Mouse (Mus musculus) gastrocnemius, adult 8-10 months (tissue): ENCODE measurements around the gene Olfr1290. TPM values are rescaled to one million over a fixed set of nuclear protein-coding genes. Genes with fewer than 3 reads are reported as not detected.

ENCODE experiments used
- DNase-seq, 2 experiments: peaks; one replicate each; pipeline ENCODE4 v3.0.0; 2022; ENCODE audit warnings: low spot score in 2 of 2
- total RNA-seq, 4 experiments: library from RNA; stranded (reverse); gene quantifications; 2 replicates each; pipeline ENCODE4 v1.2.4; 2022

Gene Olfr1290
- not detected for total RNA-seq

DNA sequence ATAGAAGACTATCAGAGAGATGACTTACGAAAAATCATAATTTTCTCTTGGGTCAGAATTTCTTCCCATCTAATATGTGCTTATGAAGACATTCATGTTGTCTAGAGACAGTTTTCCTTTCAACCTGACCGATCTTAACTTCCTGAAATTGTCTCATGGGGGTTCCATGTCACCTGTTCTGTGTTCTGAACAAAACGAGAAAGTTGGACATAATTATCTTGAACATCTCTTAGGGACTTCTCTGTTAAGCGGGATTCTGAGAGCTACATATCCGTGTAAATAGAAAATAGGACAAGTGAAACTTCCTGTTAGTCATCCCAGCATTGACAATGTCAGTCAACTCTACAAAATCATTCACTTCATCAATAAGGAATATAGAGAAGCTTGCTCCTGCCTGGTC is at the start of gene Olfr1290:
Gene Olfr1290, minus strand, starts transcription at position 101 of the 400 bp plus-strand sequence.
- no peak for DNase-seq

- no peak for DNase-seq
Measured at GRCm38 (mm10) chr2:111540191-111540590, 46.6 kb upstream of the Olfr1290 start, which contains the start of gene Olfr1294. TSS of gene Olfr1294 (minus strand) at chr2:111540291.

GRCm38 (mm10) chr2:111524903-111525302 is 31.3 kb upstream of the Olfr1290 start, which contains the start of gene Olfr1293-ps:
TSS of gene Olfr1293-ps (plus strand) at chr2:111525203.
- DNase-seq, result no peak

GRCm38 (mm10) chr2:111517451-111517850 is 23.8 kb upstream of the Olfr1290 start:
- no peak for DNase-seq

DNA sequence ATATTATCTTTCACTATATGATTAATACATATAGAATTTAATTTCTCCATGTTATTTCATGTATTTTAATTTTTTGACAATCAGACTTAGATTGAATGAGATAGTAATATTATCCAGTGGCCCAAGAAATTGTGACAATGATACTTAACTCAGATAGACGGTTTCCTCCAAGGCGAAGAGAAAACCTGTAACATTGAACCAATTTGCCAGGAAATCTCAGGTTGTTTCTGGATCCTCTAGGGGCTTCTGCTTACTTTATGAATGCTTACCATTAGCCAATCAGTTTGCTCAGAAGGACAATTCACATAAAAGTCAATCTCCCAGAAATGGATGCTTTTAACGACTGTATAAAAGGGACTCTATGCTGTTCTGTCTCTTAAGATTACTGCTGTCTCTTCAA is 3.3 kb upstream of the Olfr1290 start, which contains the start of gene Olfr1291-ps1:
Gene Olfr1291-ps1, plus strand, starts transcription at position 301 of the 400 bp plus-strand sequence.
- DNase-seq, result no peak

GRCm38 (mm10) chr2:111480519-111480918 is 13.1 kb downstream of the Olfr1290 start, which contains the start of gene Olfr1289:
TSS of gene Olfr1289 (plus strand) at chr2:111480819.
- DNase-seq, result no peak

DNA sequence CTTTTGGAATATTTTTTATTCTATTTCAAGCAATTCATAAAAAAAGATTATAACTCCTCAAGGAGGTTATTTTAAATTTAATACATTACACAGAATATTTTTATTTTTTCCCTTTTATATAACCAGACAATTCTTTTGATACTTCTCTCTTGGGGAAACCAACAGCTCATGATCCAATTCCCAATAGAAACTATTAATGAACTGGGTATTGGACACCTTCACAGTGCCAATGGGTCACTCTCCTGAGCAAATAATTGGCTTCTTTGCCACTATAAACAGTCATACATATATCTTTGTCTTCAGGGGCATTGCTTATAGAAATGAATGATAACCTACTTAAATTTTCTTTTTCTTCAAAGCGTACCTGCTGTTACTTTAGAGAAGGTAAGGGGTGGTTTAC is 19.8 kb downstream of the Olfr1290 start, which contains the start of gene Olfr1288:
Gene Olfr1288, plus strand, starts transcription at position 301 of the 400 bp plus-strand sequence.
- DNase-seq, result no peak

GRCm38 (mm10) chr2:111448842-111449241 is 44.8 kb downstream of the Olfr1290 start, which contains the start of gene Olfr1287:
TSS of gene Olfr1287 (plus strand) at chr2:111449142.
- no peak for DNase-seq

Other genes with a start within 250 kb of the Olfr1290 start
- not detected for gene Olfr1276, start 239.3 kb downstream of the Olfr1290 start, total RNA-seq
- gene Olfr1277, start 219.7 kb downstream of the Olfr1290 start, total RNA-seq, result not detected
- gene Olfr1278, start 203.7 kb downstream of the Olfr1290 start, total RNA-seq, result not detected
- not detected for gene Olfr1279, start 193.2 kb downstream of the Olfr1290 start, total RNA-seq
- gene Olfr1280, start 179.8 kb downstream of the Olfr1290 start, total RNA-seq, result not detected
- gene Olfr1281, start 167.3 kb downstream of the Olfr1290 start, total RNA-seq, result not detected
- gene Olfr1282, start 157.8 kb downstream of the Olfr1290 start, total RNA-seq, result not detected
- gene Olfr1283, start 127.0 kb downstream of the Olfr1290 start, total RNA-seq, result not detected
- gene Olfr1284, start 118.3 kb downstream of the Olfr1290 start, total RNA-seq, result not detected
- gene Olfr1286, start 70.7 kb downstream of the Olfr1290 start, total RNA-seq, result not detected
- gene Olfr1287, start 44.7 kb downstream of the Olfr1290 start, total RNA-seq, result not detected
- gene Olfr1288, start 19.7 kb downstream of the Olfr1290 start, total RNA-seq, result not detected
- not detected for gene Olfr1289, start 13.0 kb downstream of the Olfr1290 start, total RNA-seq
- not detected for gene Olfr1291-ps1, start 3.4 kb upstream of the Olfr1290 start, total RNA-seq
- not detected for gene Olfr1293-ps, start 31.4 kb upstream of the Olfr1290 start, total RNA-seq
- gene Olfr1294, start 46.5 kb upstream of the Olfr1290 start, total RNA-seq, result not detected
- gene Olfr1295, start 75.9 kb upstream of the Olfr1290 start, total RNA-seq, result not detected
- not detected for gene Olfr1297, start 132.7 kb upstream of the Olfr1290 start, total RNA-seq
- gene Olfr1298, start 155.4 kb upstream of the Olfr1290 start, total RNA-seq, result not detected
- not detected for gene Olfr1299, start 167.6 kb upstream of the Olfr1290 start, total RNA-seq